Mouse (Mus musculus) A20 (cell line): ENCODE measurements around the gene Cep68.
A peak's percentile ranks its signal among the peaks of the same experiment; 100 is the strongest.

Experiments used
- DNase-seq: peaks from one replicate; pipeline ENCODE4 v3.0.0-alpha.2; 2011; ENCODE audit warnings: low read depth, low spot score

Gene Cep68

GRCm38 (mm10) chr11:20204870-20205446 is 44.3 kb downstream of the Cep68 start:
- no peak for DNase-seq

DNA sequence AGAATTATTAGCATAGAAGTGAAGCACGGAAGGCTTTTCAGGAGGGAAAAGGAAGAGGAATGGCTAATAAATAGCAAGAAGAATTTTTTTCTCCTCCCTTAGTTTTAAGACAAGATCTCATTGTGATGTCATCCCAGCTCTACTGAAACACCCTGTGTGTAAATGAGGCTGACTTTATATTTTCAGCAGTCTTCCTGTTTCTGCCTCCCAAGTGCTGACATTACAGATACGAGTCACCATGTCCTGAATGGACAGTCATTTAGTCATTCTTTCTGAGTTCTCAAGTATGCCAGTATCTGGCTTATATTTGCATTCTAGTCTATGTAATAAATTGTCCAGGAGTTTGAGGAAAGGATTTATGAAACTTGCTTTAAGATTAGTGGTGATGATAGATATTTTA is 44.9 kb downstream of the Cep68 start:
- DNase-seq: no peak

DNA sequence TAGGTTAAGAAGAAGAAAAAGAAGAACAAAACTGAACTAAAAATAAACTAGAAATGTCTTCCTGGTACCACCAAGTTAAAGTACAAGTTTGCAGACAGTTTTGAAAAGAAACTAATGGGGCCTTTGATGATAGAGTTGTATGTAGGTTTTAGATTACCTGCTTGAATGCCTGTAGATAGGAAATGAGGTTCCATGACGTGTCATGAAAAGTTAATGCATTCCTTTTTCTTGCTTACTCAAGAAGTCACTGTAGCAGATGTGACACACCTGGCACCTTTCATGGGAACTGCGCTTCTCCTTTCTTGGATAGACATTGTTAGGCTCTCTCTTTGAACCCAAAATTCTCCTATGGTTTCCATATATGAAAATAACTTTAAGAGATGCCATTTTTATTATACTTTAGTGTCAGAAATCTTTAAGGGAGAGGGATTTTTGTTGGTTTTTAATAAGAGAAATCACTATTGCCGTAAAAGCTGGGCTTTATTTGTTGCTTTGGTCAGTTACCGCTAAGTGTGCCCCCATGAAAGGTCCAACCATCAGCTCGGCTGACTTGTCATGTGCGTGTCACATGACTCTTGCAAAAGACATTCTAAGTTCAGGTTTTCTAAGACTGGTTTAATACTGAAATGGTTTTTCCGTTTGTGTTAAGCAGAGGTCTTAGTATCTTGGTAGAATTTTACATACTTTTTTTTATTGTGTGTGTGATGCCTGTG is 46.8 kb downstream of the Cep68 start:
- peak; percentile 45 for DNase-seq

- no peak for DNase-seq
Measured at GRCm38 (mm10) chr11:20201661-20202101, 47.5 kb downstream of the Cep68 start.

GRCm38 (mm10) chr11:20200713-20201575 is 48.3 kb downstream of the Cep68 start, which contains the start of gene Rab1a:
Gene Rab1a, plus strand, starts transcription at chr11:20201432.
- DNase-seq: peak; percentile 100

- no peak for DNase-seq
Measured at GRCm38 (mm10) chr11:20193100-20193736, 56.0 kb downstream of the Cep68 start.

- no peak for DNase-seq
Measured at GRCm38 (mm10) chr11:20187271-20187670, 62.0 kb downstream of the Cep68 start.
